ENCODE assay signal across 8 mouse cellular contexts in the genomic region with DNA sequence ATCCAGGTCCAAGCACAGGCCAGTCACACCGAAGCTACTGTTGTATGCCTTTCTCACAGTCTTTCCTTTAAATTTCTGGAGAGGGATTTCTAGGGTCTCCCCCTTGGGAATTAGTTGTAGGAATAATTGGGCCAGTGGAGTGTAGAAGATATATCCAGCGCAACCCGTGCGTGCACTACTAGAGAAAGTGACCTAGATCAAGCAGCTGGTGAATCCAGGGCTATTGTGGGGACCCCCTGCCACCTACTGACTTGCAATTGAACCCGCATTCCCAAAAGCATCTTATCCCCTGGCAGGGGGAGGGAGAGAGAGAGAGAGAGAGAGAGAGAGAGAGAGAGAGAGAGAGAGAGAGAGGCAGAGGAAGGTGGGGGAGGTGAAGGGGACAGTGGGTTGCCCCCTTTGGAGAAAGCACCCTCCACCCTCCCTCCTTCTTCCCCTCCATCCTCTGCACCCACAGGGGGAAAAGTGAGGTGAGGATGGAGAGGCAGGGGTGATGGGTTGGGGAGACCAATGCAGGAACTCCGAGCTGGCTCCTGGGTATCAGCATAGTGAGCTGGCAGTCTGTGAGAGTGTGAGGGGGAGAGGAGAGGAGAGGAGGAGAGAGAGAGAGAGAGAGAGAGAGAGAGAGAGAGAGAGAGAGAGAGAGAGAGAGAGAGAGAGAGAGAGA. TPM values are rescaled to one million over a fixed set of nuclear protein-coding genes. Genes with fewer than 3 reads are reported as not detected.
DNase-seq lines count a peak whose midpoint lies in the region; ATAC-seq lines count a peak whose summit lies in the region.

A gene (plus strand): TSS at position 364 of the 667 bp plus-strand sequence.

- H3K27me3 ChIP-seq in heart, embryonic 15.5 days = peaks cover 2% of the 10 kb centered on the region; the same call in 1 of the 2 replicates
- H3K27me3 ChIP-seq in embryonic facial prominence, embryonic 10.5 days (replicated peaks; ENCODE audit: low read depth, poor library complexity, severe bottlenecking) = peaks cover 45% of the 10 kb centered on the region
- H3K27me3 ChIP-seq in intestine, embryonic 14.5 days (replicated peaks; ENCODE audit: control insufficient read depth, insufficient read depth, low read length) = no peaks in the 10 kb centered on the region
- H3K27me3 ChIP-seq in midbrain, embryonic 16.5 days (ENCODE audit: control insufficient read depth, insufficient read depth, low read depth, low read length) = no peaks in the 10 kb centered on the region

- peak within 1 kb of the TSS; percentile 49 for H3K4me3 ChIP-seq in heart, embryonic 15.5 days
- peak within 1 kb of the TSS; percentile 46 for H3K4me3 ChIP-seq in embryonic facial prominence, embryonic 10.5 days
- H3K4me3 ChIP-seq in intestine, embryonic 14.5 days (ENCODE audit: low read depth, low read length) = peak within 1 kb of the TSS; percentile 13; the same call in 1 of the 2 replicates
- H3K4me3 ChIP-seq in midbrain, embryonic 16.5 days (ENCODE audit: low read depth, low read length) = peak within 1 kb of the TSS; percentile 54

- H3K4me1 ChIP-seq in heart, embryonic 15.5 days (replicated peaks) = peaks cover 37% of the 10 kb centered on the region
- H3K4me1 ChIP-seq in embryonic facial prominence, embryonic 10.5 days = peaks cover 36% of the 10 kb centered on the region
- no peaks in the 10 kb centered on the region for H3K4me1 ChIP-seq in intestine, embryonic 14.5 days (replicated peaks; ENCODE audit: control insufficient read depth, insufficient read depth, low read length)
- peaks cover 15% of the 10 kb centered on the region for H3K4me1 ChIP-seq in midbrain, embryonic 16.5 days (ENCODE audit: control insufficient read depth, insufficient read depth, low read length)

- no peak for ATAC-seq in heart, embryonic 15.5 days (replicated peaks; ENCODE audit: insufficient number of reproducible peaks, insufficient read depth, low FRiP score, low read depth)
- no peak for ATAC-seq in intestine, embryonic 14.5 days (replicated peaks; ENCODE audit: low FRiP score, low TSS enrichment, low read depth)
- peak; percentile 70 for ATAC-seq in midbrain, embryonic 16.5 days

- H3K9me3 ChIP-seq in heart, embryonic 15.5 days (replicated peaks) = no peaks in the 10 kb centered on the region
- no peaks in the 10 kb centered on the region for H3K9me3 ChIP-seq in embryonic facial prominence, embryonic 10.5 days
- no peaks in the 10 kb centered on the region for H3K9me3 ChIP-seq in intestine, embryonic 14.5 days (ENCODE audit: control insufficient read depth, low read length)
- no peaks in the 10 kb centered on the region for H3K9me3 ChIP-seq in midbrain, embryonic 16.5 days (replicated peaks; ENCODE audit: control insufficient read depth, low read length, poor library complexity, severe bottlenecking)

- no peak within 1 kb of the TSS for H3K27ac ChIP-seq in heart, embryonic 15.5 days
- H3K27ac ChIP-seq in embryonic facial prominence, embryonic 10.5 days (replicated peaks) = no peak within 1 kb of the TSS; the same call in 1 of the 2 replicates
- H3K27ac ChIP-seq in intestine, embryonic 14.5 days (ENCODE audit: low read depth) = no peak within 1 kb of the TSS
- peak within 1 kb of the TSS; percentile 87 for H3K27ac ChIP-seq in midbrain, embryonic 16.5 days (ENCODE audit: low read length)

- no peaks in the 10 kb centered on the region for H3K36me3 ChIP-seq in heart, embryonic 15.5 days
- no peaks in the 10 kb centered on the region for H3K36me3 ChIP-seq in embryonic facial prominence, embryonic 10.5 days (replicated peaks)
- H3K36me3 ChIP-seq in intestine, embryonic 14.5 days (ENCODE audit: control insufficient read depth, insufficient read depth, low read length) = no peaks in the 10 kb centered on the region
- H3K36me3 ChIP-seq in midbrain, embryonic 16.5 days (ENCODE audit: control insufficient read depth, insufficient read depth, low read length) = no peaks in the 10 kb centered on the region

- 57% methylated on average over 6 of the region's 6 CpGs for WGBS in heart, embryonic 15.5 days
- 22% methylated on average over 6 of the region's 6 CpGs for WGBS in embryonic facial prominence, embryonic 10.5 days
- WGBS in intestine, embryonic 14.5 days = 42% methylated on average over 6 of the region's 6 CpGs
- 10% methylated on average over 6 of the region's 6 CpGs for WGBS in midbrain, embryonic 16.5 days

- DNase-seq in heart, adult 11 months = no peak
- DNase-seq in embryonic facial prominence, embryonic 10.5 days (ENCODE audit: low spot score) = peak; percentile 23
- no peak for DNase-seq in intestine, embryonic 14.5 days (ENCODE audit: low spot score)
- DNase-seq in cerebellum, adult 11 months = no peak
- DNase-seq in thymus, postnatal 0 days (ENCODE audit: low spot score) = no peak
- DNase-seq in heart, adult 9 months (ENCODE audit: low spot score in 2 of 2) = no peak

- H3K9ac ChIP-seq in heart, embryonic 15.5 days = peak within 1 kb of the TSS; percentile 36; the same call in 1 of the 2 replicates
- 0 out of 2 replicates have a peak within 1 kb of the TSS, but pooled peaks have one; percentile 5 for H3K9ac ChIP-seq in intestine, embryonic 14.5 days (ENCODE audit: low read length)
- peak within 1 kb of the TSS; percentile 71 for H3K9ac ChIP-seq in midbrain, embryonic 16.5 days (ENCODE audit: low read depth, low read length)

- H3K4me2 ChIP-seq in heart, embryonic 15.5 days = peak within 1 kb of the TSS; percentile 66
- H3K4me2 ChIP-seq in intestine, embryonic 14.5 days (ENCODE audit: low read length) = peak within 1 kb of the TSS; percentile 37
- H3K4me2 ChIP-seq in midbrain, embryonic 16.5 days (ENCODE audit: low read length) = peak within 1 kb of the TSS; percentile 66

RNA-seq across cellular contexts. Expression of the gene that starts here (rescaled TPM):
- 5.4 and 5.6 TPM in 2 replicates for polyA plus RNA-seq in heart, embryonic 15.5 days (2015; fragmentation: Nextera tagmentation; extraction: Ambion mirVana)
- polyA plus RNA-seq in embryonic facial prominence, embryonic 10.5 days (2016; fragmentation: Nextera tagmentation; extraction: Ambion mirVana) = 1.1 and 1.3 TPM in 2 replicates
- 1.1 TPM in 2 replicates for polyA plus RNA-seq in intestine, embryonic 14.5 days (2014; fragmentation: Nextera tagmentation; extraction: Ambion mirVana)
- 62.5 and 63.7 TPM in 2 replicates for polyA plus RNA-seq in midbrain, embryonic 16.5 days (2015; fragmentation: Nextera tagmentation; extraction: Ambion mirVana)
- polyA plus RNA-seq in thymus, postnatal 0 days (2015; fragmentation: Nextera tagmentation; extraction: Ambion mirVana) = 0.06 and 0.30 TPM in 2 replicates

Comparison
In these comparisons a context has a peak if more than half of its experiments do, and no peak if none do; other contexts are left out.
1. H3K9ac ChIP-seq: peak in every context shown above with its lines; median percentile 71 in midbrain, embryonic 16.5 days; 36 in heart, embryonic 15.5 days; 5 in intestine, embryonic 14.5 days.